Mouse (Mus musculus): ENCODE data around the gene Nxn. TPM values are rescaled to one million over a fixed set of nuclear protein-coding genes. Genes with fewer than 3 reads are reported as not detected.

Gene Nxn
- polyA plus RNA-seq, 2 experiments: 1.9 to 2.1 TPM

DNA sequence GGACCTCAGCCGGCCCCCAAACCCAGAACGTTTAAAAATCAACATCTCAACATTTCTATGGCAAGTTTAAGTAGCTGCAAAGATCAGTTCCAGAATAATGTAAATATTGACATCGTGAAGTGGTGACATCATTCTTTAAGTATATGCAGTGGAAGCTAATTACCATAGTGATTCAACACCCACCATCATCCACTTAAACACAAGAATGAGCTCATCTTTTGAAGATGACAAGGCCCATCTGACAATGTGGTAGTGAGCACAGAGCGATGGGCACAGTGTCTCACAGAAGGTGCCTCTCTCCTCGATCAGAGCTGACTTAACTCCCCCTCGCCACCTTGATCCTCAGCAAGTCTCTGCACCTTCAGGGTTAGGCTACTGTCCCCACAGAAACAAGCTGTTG lies 26.8 kb upstream of the Nxn start:
- no peak for TF ChIP-seq EP300 (IDR thresholded peaks at IDR 0.05; ENCODE audit: low read depth)
- TF ChIP-seq CTCF (IDR thresholded peaks at IDR 0.05; ENCODE audit: low read depth): no peak
- WGBS (ENCODE audit: insufficient replicate concordance): 67% methylated on average over 6 of the region's 6 CpGs
- no peak for ATAC-seq (ENCODE audit: insufficient read depth)
- no peak overlapping the region for H3K4me2 ChIP-seq (ENCODE audit: low read depth)
- H3K4me3 ChIP-seq (ENCODE audit: insufficient read depth in 1 of 2, low read depth in 2 of 2, low read length in 2 of 2): no peak overlapping the region
- no peak for DNase-seq (ENCODE audit: low read depth in 3 of 3, low spot score in 3 of 3)
- no peaks in the 10 kb centered on the region for H3K27me3 ChIP-seq (ENCODE audit: control insufficient read depth, insufficient read depth, low read length)
- H3K9ac ChIP-seq (replicated peaks): no peak overlapping the region
- H3K36me3 ChIP-seq (replicated peaks; ENCODE audit: control insufficient read depth, insufficient read depth, low read depth): no peaks in the 10 kb centered on the region
- H3K4me1 ChIP-seq (replicated peaks; ENCODE audit: control insufficient read depth in 2 of 2, insufficient read depth in 2 of 2, low read length in 1 of 2): no peaks in the 10 kb centered on the region
- H3K27ac ChIP-seq: no peak overlapping the region
- H3K9me3 ChIP-seq (ENCODE audit: control insufficient read depth, low read length): no peaks in the 10 kb centered on the region

DNA sequence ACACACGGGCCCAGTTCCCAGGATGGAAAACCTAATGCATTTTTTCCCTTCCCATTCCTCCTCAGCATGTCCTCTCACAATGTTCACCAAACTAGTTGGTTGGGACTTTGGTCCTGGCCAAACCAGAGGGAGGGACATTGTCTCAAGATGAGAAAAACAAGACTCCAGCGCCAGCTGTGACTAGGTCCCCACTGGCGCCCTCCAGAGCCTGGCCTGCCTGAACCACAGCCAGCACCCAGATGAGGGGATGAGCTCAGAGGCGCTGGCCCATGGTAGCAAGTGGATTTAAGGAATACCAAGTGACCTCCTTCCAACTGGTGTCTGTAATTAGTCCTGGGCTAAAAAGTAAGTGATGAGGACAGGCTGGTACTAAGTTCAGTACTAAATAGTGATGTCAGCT lies 22.0 kb upstream of the Nxn start:
- ATAC-seq (ENCODE audit: insufficient read depth) (no peak), DNase-seq (ENCODE audit: low read depth in 3 of 3, low spot score in 3 of 3) (no peak)
- TF ChIP-seq CTCF (IDR thresholded peaks at IDR 0.05; ENCODE audit: low read depth): no peak; the same call in 1 of the 2 replicates
- TF ChIP-seq EP300 (IDR thresholded peaks at IDR 0.05; ENCODE audit: low read depth): no peak
- 60% methylated on average over 4 of the region's 4 CpGs for WGBS (ENCODE audit: insufficient replicate concordance)
- Histone ChIP-seq H3K4me2 (ENCODE audit: low read depth) (no peak overlapping the region), H3K4me1 (replicated peaks; ENCODE audit: control insufficient read depth in 2 of 2, insufficient read depth in 2 of 2, low read length in 1 of 2) (no peaks in the 10 kb centered on the region), H3K27me3 (ENCODE audit: control insufficient read depth, insufficient read depth, low read length) (no peaks in the 10 kb centered on the region), H3K9ac (replicated peaks) (no peak overlapping the region), H3K4me3 (ENCODE audit: insufficient read depth in 1 of 2, low read depth in 2 of 2, low read length in 2 of 2) (no peak overlapping the region), H3K36me3 (replicated peaks; ENCODE audit: control insufficient read depth, insufficient read depth, low read depth) (no peaks in the 10 kb centered on the region), H3K27ac (no peak overlapping the region), H3K9me3 (ENCODE audit: control insufficient read depth, low read length) (no peaks in the 10 kb centered on the region)

DNA sequence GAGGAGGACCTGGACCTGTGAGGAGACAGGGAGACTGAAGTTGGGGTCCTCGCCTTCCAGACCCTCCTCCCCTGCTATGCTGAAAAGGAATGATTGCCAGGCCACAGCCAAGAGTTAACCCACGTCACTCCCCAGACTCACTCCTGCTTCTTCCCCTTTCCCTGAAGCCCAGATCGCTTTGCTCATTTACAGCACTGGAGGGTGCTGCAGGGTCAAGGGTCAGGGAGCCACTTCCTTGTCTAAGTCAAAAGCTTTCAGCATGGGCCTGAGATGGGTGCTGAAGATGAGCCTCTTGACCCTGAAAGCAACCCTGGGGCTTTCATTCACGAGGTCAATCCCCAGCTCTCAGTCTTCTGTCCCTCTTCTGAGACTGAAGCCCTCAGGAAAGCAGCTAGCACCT lies 20.2 kb upstream of the Nxn start:
- H3K9ac ChIP-seq (replicated peaks): no peak overlapping the region
- no peak for TF ChIP-seq CTCF (IDR thresholded peaks at IDR 0.05; ENCODE audit: low read depth)
- no peak for TF ChIP-seq EP300 (IDR thresholded peaks at IDR 0.05; ENCODE audit: low read depth)
- DNase-seq (ENCODE audit: low read depth in 3 of 3, low spot score in 3 of 3): no peak
- no peak for ATAC-seq (ENCODE audit: insufficient read depth)
- H3K4me1 ChIP-seq (replicated peaks; ENCODE audit: control insufficient read depth in 2 of 2, insufficient read depth in 2 of 2, low read length in 1 of 2): no peaks in the 10 kb centered on the region
- H3K4me2 ChIP-seq (ENCODE audit: low read depth): no peak overlapping the region
- 43% methylated on average over 4 of the region's 4 CpGs for WGBS (ENCODE audit: insufficient replicate concordance)
- no peak overlapping the region for H3K4me3 ChIP-seq (ENCODE audit: insufficient read depth in 1 of 2, low read depth in 2 of 2, low read length in 2 of 2)
- no peak overlapping the region for H3K27ac ChIP-seq
- H3K9me3 ChIP-seq (ENCODE audit: control insufficient read depth, low read length): no peaks in the 10 kb centered on the region
- no peaks in the 10 kb centered on the region; the same call in none of the 2 replicates for H3K36me3 ChIP-seq (replicated peaks; ENCODE audit: control insufficient read depth, insufficient read depth, low read depth)
- no peaks in the 10 kb centered on the region for H3K27me3 ChIP-seq (ENCODE audit: control insufficient read depth, insufficient read depth, low read length)

DNA sequence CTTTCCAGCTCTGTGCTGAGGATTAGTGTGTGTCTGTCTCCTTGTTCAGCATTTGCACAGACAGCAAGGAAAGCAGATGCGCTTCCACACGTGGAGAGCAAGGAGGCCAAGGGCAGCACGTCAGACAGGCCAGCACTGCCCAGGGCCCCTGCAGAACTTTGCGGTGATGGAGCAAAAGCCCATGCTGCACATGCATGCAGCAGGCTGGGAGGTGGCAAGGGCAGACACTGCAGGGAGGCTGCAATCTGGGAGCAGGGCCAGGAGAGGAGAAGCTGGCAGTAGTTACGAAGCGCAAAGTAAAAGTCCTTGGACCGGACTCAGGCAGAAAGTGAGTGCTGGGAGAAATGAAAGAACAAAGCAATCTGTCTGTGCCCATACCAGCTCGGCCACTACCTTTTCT lies 19.5 kb upstream of the Nxn start:
- no peak overlapping the region for H3K9ac ChIP-seq (replicated peaks)
- WGBS (ENCODE audit: insufficient replicate concordance): 79% methylated on average over 8 of the region's 8 CpGs
- no peak for TF ChIP-seq CTCF (IDR thresholded peaks at IDR 0.05; ENCODE audit: low read depth)
- TF ChIP-seq EP300 (IDR thresholded peaks at IDR 0.05; ENCODE audit: low read depth): no peak
- H3K27me3 ChIP-seq (ENCODE audit: control insufficient read depth, insufficient read depth, low read length): no peaks in the 10 kb centered on the region
- H3K4me3 ChIP-seq (ENCODE audit: insufficient read depth in 1 of 2, low read depth in 2 of 2, low read length in 2 of 2): no peak overlapping the region
- no peaks in the 10 kb centered on the region; the same call in none of the 2 replicates for H3K36me3 ChIP-seq (replicated peaks; ENCODE audit: control insufficient read depth, insufficient read depth, low read depth)
- no peaks in the 10 kb centered on the region for H3K4me1 ChIP-seq (replicated peaks; ENCODE audit: control insufficient read depth in 2 of 2, insufficient read depth in 2 of 2, low read length in 1 of 2)
- DNase-seq (ENCODE audit: low read depth in 3 of 3, low spot score in 3 of 3) (no peak), ATAC-seq (ENCODE audit: insufficient read depth) (no peak)
- H3K9me3 ChIP-seq (ENCODE audit: control insufficient read depth, low read length): no peaks in the 10 kb centered on the region
- no peak overlapping the region for H3K27ac ChIP-seq
- no peak overlapping the region for H3K4me2 ChIP-seq (ENCODE audit: low read depth)

DNA sequence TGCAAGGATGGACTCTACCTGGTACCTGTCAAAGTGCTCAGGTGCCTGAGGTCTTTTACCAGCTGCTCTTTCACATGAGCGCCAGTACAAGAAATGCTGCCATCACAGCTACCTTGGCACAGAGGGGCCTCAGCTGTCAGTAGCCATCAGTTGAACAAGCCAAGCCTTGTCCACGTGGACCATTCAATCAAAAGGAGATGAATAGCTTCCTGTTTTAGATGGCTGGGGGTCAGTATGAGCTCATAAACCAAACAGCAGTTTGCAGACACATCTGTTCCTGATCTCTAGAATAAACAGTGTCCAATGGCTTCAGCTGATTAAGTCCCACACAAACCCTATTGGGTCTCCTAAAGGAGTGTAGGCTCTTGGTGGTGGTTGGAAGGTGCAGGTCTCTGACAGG lies 17.0 kb upstream of the Nxn start:
- H3K27me3 ChIP-seq (ENCODE audit: control insufficient read depth, insufficient read depth, low read length): no peaks in the 10 kb centered on the region
- no peak overlapping the region for H3K4me3 ChIP-seq (ENCODE audit: insufficient read depth in 1 of 2, low read depth in 2 of 2, low read length in 2 of 2)
- ATAC-seq (ENCODE audit: insufficient read depth): no peak
- H3K9ac ChIP-seq (replicated peaks): no peak overlapping the region
- no peak overlapping the region for H3K27ac ChIP-seq
- whole genome bisulfite sequencing (ENCODE audit: insufficient replicate concordance): 48% methylated on average over 2 of the region's 2 CpGs
- H3K9me3 ChIP-seq (ENCODE audit: control insufficient read depth, low read length): no peaks in the 10 kb centered on the region
- TF ChIP-seq EP300 (IDR thresholded peaks at IDR 0.05; ENCODE audit: low read depth): no peak
- TF ChIP-seq CTCF (IDR thresholded peaks at IDR 0.05; ENCODE audit: low read depth): no peak
- DNase-seq (ENCODE audit: low read depth in 3 of 3, low spot score in 3 of 3): no peak
- no peak overlapping the region for H3K4me2 ChIP-seq (ENCODE audit: low read depth)
- H3K36me3 ChIP-seq (replicated peaks; ENCODE audit: control insufficient read depth, insufficient read depth, low read depth): no peaks in the 10 kb centered on the region; the same call in none of the 2 replicates
- H3K4me1 ChIP-seq (replicated peaks; ENCODE audit: control insufficient read depth in 2 of 2, insufficient read depth in 2 of 2, low read length in 1 of 2): no peaks in the 10 kb centered on the region

Measured in liver, embryonic 14.5 days (tissue).